Mouse (Mus musculus) liver, adult (tissue): ENCODE results near the gene Tmem235.

Source experiments
- GATA4 ChIP-seq: IDR thresholded peaks from 2 replicates; pipeline ENCODE4 v1.6.1; 2014; ENCODE audit warnings: mild to moderate bottlenecking, low read length; ENCODE audit not compliant: insufficient replicate concordance

The Tmem235 gene

GRCm38 (mm10) chr11:117848271-117848984 is 12.1 kb upstream of the Tmem235 start:
- TF ChIP-seq GATA4: no peak

GRCm38 (mm10) chr11:117848985-117849671 is 11.4 kb upstream of the Tmem235 start, which contains the start of gene Birc5:
Gene Birc5 (plus strand): TSS chr11:117849251.
- no peak; the same call in 1 of the 2 replicates for TF ChIP-seq GATA4

GRCm38 (mm10) chr11:117852875-117853274 is 7.7 kb upstream of the Tmem235 start:
- TF ChIP-seq GATA4: no peak

- no peak for TF ChIP-seq GATA4
These were observed 6.3 kb upstream of the Tmem235 start for GRCm38 (mm10) chr11:117854241-117854640.

GRCm38 (mm10) chr11:117855360-117855759 is 5.2 kb upstream of the Tmem235 start:
- no peak for TF ChIP-seq GATA4

GRCm38 (mm10) chr11:117855975-117856374 is 4.6 kb upstream of the Tmem235 start:
- TF ChIP-seq GATA4: no peak

- no peak for TF ChIP-seq GATA4
These were observed 3.1 kb upstream of the Tmem235 start for GRCm38 (mm10) chr11:117857462-117857861.

GRCm38 (mm10) chr11:117858392-117858791 is 2.2 kb upstream of the Tmem235 start:
- TF ChIP-seq GATA4: no peak

- TF ChIP-seq GATA4: no peak
These were observed 2.8 kb downstream of the Tmem235 start for GRCm38 (mm10) chr11:117863174-117863856.

- TF ChIP-seq GATA4: no peak
These were observed 4.3 kb downstream of the Tmem235 start for GRCm38 (mm10) chr11:117864805-117865204.

- no peak for TF ChIP-seq GATA4
These were observed 5.4 kb downstream of the Tmem235 start for GRCm38 (mm10) chr11:117865988-117866387.

- TF ChIP-seq GATA4: no peak
These were observed 10.3 kb downstream of the Tmem235 start for GRCm38 (mm10) chr11:117870688-117871365.

- no peak for TF ChIP-seq GATA4
These were observed 10.8 kb downstream of the Tmem235 start for GRCm38 (mm10) chr11:117871376-117871775.

- TF ChIP-seq GATA4: no peak
These were observed 11.5 kb downstream of the Tmem235 start for GRCm38 (mm10) chr11:117871911-117872584.
